Mouse (Mus musculus): Measurements from ENCODE around the gene Serinc2.

Serinc2 gene

GRCm38 (mm10) chr4:130279105-130279504 lies at the start of gene Serinc2:
Serinc2 (minus strand) TSS chr4:130279205.
- DNase-seq: no peak

- peak; percentile 36 for DNase-seq
Observed at GRCm38 (mm10) chr4:130327366-130327765, 48.4 kb upstream of the Serinc2 start.

- no peak for DNase-seq
Observed at GRCm38 (mm10) chr4:130325446-130325845, 46.4 kb upstream of the Serinc2 start.

- DNase-seq: no peak
Observed at GRCm38 (mm10) chr4:130323607-130324006, 44.6 kb upstream of the Serinc2 start.

- DNase-seq: no peak
Observed at GRCm38 (mm10) chr4:130323165-130323564, 44.2 kb upstream of the Serinc2 start.

- no peak for DNase-seq
Observed at GRCm38 (mm10) chr4:130322567-130322966, 43.6 kb upstream of the Serinc2 start.

- no peak for DNase-seq
Observed at GRCm38 (mm10) chr4:130321640-130322039, 42.6 kb upstream of the Serinc2 start.

- DNase-seq: no peak
Observed at GRCm38 (mm10) chr4:130319564-130319963, 40.6 kb upstream of the Serinc2 start.

- DNase-seq: peak; percentile 33
Observed at GRCm38 (mm10) chr4:130318122-130318521, 39.1 kb upstream of the Serinc2 start.

GRCm38 (mm10) chr4:130316691-130317090 lies 37.7 kb upstream of the Serinc2 start:
- no peak for DNase-seq

- DNase-seq: peak; percentile 81
Observed at GRCm38 (mm10) chr4:130315771-130316527, 36.9 kb upstream of the Serinc2 start.

GRCm38 (mm10) chr4:130313552-130313951 lies 34.5 kb upstream of the Serinc2 start:
- no peak for DNase-seq

GRCm38 (mm10) chr4:130312526-130312925 lies 33.5 kb upstream of the Serinc2 start:
- DNase-seq: no peak

GRCm38 (mm10) chr4:130309254-130309653 lies 30.2 kb upstream of the Serinc2 start:
- no peak for DNase-seq

- DNase-seq: peak; percentile 68
Observed at GRCm38 (mm10) chr4:130308231-130309081, 29.5 kb upstream of the Serinc2 start, which contains the start of the genes Fabp3 and Gm10570. Fabp3 (plus strand) TSS chr4:130308595. Gm10570 (minus strand) TSS chr4:130308674.

GRCm38 (mm10) chr4:130307851-130308230 lies 28.8 kb upstream of the Serinc2 start:
- peak; percentile 87 for DNase-seq

- peak; percentile 69 for DNase-seq
Observed at GRCm38 (mm10) chr4:130306796-130307630, 28.0 kb upstream of the Serinc2 start.

GRCm38 (mm10) chr4:130304746-130305145 lies 25.7 kb upstream of the Serinc2 start:
- DNase-seq: no peak

GRCm38 (mm10) chr4:130302285-130302870 lies 23.4 kb upstream of the Serinc2 start:
- DNase-seq: no peak

- DNase-seq: no peak
Observed at GRCm38 (mm10) chr4:130299629-130300018, 20.6 kb upstream of the Serinc2 start.

- no peak for DNase-seq
Observed at GRCm38 (mm10) chr4:130298877-130299628, 20.0 kb upstream of the Serinc2 start.

- DNase-seq: no peak
Observed at GRCm38 (mm10) chr4:130297123-130297529, 18.1 kb upstream of the Serinc2 start.

Measured in kidney, adult 18-20 months (tissue).